In genomic region chr11:98781851-98782512, GRCm38 (mm10) we compare ENCODE assay signal across 9 mouse cellular contexts. TPM values are rescaled to one million over a fixed set of nuclear protein-coding genes. Genes with fewer than 3 reads are reported as not detected.
DNase-seq lines count a peak whose midpoint lies in the region; ATAC-seq and TF ChIP-seq lines count a peak whose summit lies in the region.
"Had no signal": no experiment of that assay in that cellular context is flagged by ENCODE, and none has a peak within 500 bp of the region (broad histone marks: within the 10 kb centered on the region; RNA-seq: fewer than 3 reads in every experiment).

No protein-coding gene starts in this region.

- no peak for TF ChIP-seq CTCF in layer of hippocampus, adult 2 months (conservative IDR thresholded peaks at IDR 0.05)

- peak overlapping the region; percentile 28; the same call in 1 of the 2 replicates for H3K4me2 ChIP-seq in embryonic facial prominence, embryonic 12.5 days (replicated peaks)
- H3K4me2 ChIP-seq in heart, embryonic 12.5 days = peak overlapping the region; percentile 58
- H3K4me2 ChIP-seq in kidney, embryonic 15.5 days = peak overlapping the region; percentile 55
- H3K4me2 ChIP-seq in lung, embryonic 15.5 days = peak overlapping the region; percentile 50

- peaks cover 57% of the 10 kb centered on the region for H3K4me1 ChIP-seq in embryonic facial prominence, embryonic 12.5 days
- H3K4me1 ChIP-seq in heart, embryonic 12.5 days (replicated peaks) = peaks cover 67% of the 10 kb centered on the region
- H3K4me1 ChIP-seq in kidney, embryonic 15.5 days = peaks cover 95% of the 10 kb centered on the region
- H3K4me1 ChIP-seq in lung, embryonic 15.5 days = peaks cover 68% of the 10 kb centered on the region

- H3K4me3 ChIP-seq in layer of hippocampus, adult 2 months = peak overlapping the region; percentile 4; the same call in 1 of the 2 replicates
- H3K4me3 ChIP-seq in embryonic facial prominence, embryonic 12.5 days = no peak overlapping the region
- no peak overlapping the region for H3K4me3 ChIP-seq in heart, embryonic 12.5 days
- H3K4me3 ChIP-seq in kidney, embryonic 15.5 days (replicated peaks) = no peak overlapping the region
- no peak overlapping the region for H3K4me3 ChIP-seq in lung, embryonic 15.5 days

- WGBS in embryonic facial prominence, embryonic 12.5 days = 13% methylated on average over 12 of the region's 14 CpGs
- WGBS in heart, embryonic 12.5 days = 14% methylated on average over 14 of the region's 14 CpGs
- 19% methylated on average over 13 of the region's 14 CpGs for WGBS in kidney, embryonic 15.5 days
- WGBS in lung, embryonic 15.5 days = 11% methylated on average over 14 of the region's 14 CpGs

- ATAC-seq in embryonic facial prominence, embryonic 12.5 days (ENCODE audit: insufficient number of reproducible peaks, insufficient read depth, low FRiP score, low TSS enrichment) = no peak
- no peak for ATAC-seq in heart, embryonic 12.5 days (ENCODE audit: insufficient number of reproducible peaks, low FRiP score)
- ATAC-seq in kidney, embryonic 15.5 days (replicated peaks; ENCODE audit: low FRiP score) = no peak; the same call in 1 of the 2 replicates
- ATAC-seq in lung, embryonic 15.5 days (ENCODE audit: borderline replicate concordance, extremely low read depth, low FRiP score, low TSS enrichment) = peak; percentile 9; the same call in 1 of the 2 replicates
- no peak for ATAC-seq in monocyte, adult 5-6 weeks (replicated peaks; ENCODE audit: insufficient number of reproducible peaks, low FRiP score, low TSS enrichment, poor library complexity, severe bottlenecking)

- H3K27ac ChIP-seq in layer of hippocampus, adult 2 months = peak overlapping the region; percentile 100
- peak overlapping the region; percentile 92 for H3K27ac ChIP-seq in embryonic facial prominence, embryonic 12.5 days
- H3K27ac ChIP-seq in heart, embryonic 12.5 days (ENCODE audit: poor library complexity, severe bottlenecking) = peak overlapping the region; percentile 93
- H3K27ac ChIP-seq in kidney, embryonic 15.5 days = peak overlapping the region; percentile 98
- peak overlapping the region; percentile 94 for H3K27ac ChIP-seq in lung, embryonic 15.5 days

- no peak overlapping the region for H3K9ac ChIP-seq in embryonic facial prominence, embryonic 12.5 days
- H3K9ac ChIP-seq in heart, embryonic 12.5 days = peak overlapping the region; percentile 36
- 0 out of 2 replicates have a peak overlapping the region, but pooled peaks have one; percentile 21 for H3K9ac ChIP-seq in kidney, embryonic 15.5 days
- H3K9ac ChIP-seq in lung, embryonic 15.5 days = no peak overlapping the region

- no peaks in the 10 kb centered on the region for H3K27me3 ChIP-seq in embryonic facial prominence, embryonic 12.5 days
- no peaks in the 10 kb centered on the region for H3K27me3 ChIP-seq in heart, embryonic 12.5 days (replicated peaks)
- H3K27me3 ChIP-seq in kidney, embryonic 15.5 days = no peaks in the 10 kb centered on the region
- H3K27me3 ChIP-seq in lung, embryonic 15.5 days = no peaks in the 10 kb centered on the region

- H3K36me3 ChIP-seq in embryonic facial prominence, embryonic 12.5 days = no peaks in the 10 kb centered on the region
- H3K36me3 ChIP-seq in heart, embryonic 12.5 days = no peaks in the 10 kb centered on the region
- no peaks in the 10 kb centered on the region for H3K36me3 ChIP-seq in kidney, embryonic 15.5 days
- no peaks in the 10 kb centered on the region for H3K36me3 ChIP-seq in lung, embryonic 15.5 days
- H3K36me3 ChIP-seq: G1E had no signal

- DNase-seq in layer of hippocampus, adult 2 months (ENCODE audit: low spot score in 2 of 2) = peak; percentile 78 to 88
- no peak for DNase-seq in layer of hippocampus, postnatal 36 days
- peak; percentile 64 for DNase-seq in right cerebral cortex, postnatal 4 days

- no peaks in the 10 kb centered on the region for H3K9me3 ChIP-seq in embryonic facial prominence, embryonic 12.5 days
- no peaks in the 10 kb centered on the region for H3K9me3 ChIP-seq in heart, embryonic 12.5 days (replicated peaks)
- no peaks in the 10 kb centered on the region for H3K9me3 ChIP-seq in kidney, embryonic 15.5 days (replicated peaks)
- H3K9me3 ChIP-seq in lung, embryonic 15.5 days = no peaks in the 10 kb centered on the region
- H3K9me3 ChIP-seq: G1E had no signal

RNA-seq across cellular contexts. Expression of gene Nr1d1, which starts 6.8 kb away (rescaled TPM):
- 10 to 100 TPM; 93.2 to 94.0 TPM for total RNA-seq in layer of hippocampus, adult 2 months (2021)
- 10 to 100 TPM; 59.1 to 78.4 TPM for total RNA-seq in layer of hippocampus, postnatal 36 days (2021)
- 1.6 and 1.7 TPM in 2 replicates for polyA plus RNA-seq in embryonic facial prominence, embryonic 12.5 days (2016; fragmentation: Nextera tagmentation; extraction: Ambion mirVana)
- polyA plus RNA-seq in heart, embryonic 12.5 days (2016; fragmentation: Nextera tagmentation; extraction: Ambion mirVana) = 6.4 TPM in 2 replicates
- 2.0 and 2.3 TPM in 2 replicates for polyA plus RNA-seq in kidney, embryonic 15.5 days (2015; fragmentation: Nextera tagmentation; extraction: Ambion mirVana)
- 1.0 and 1.5 TPM in 2 replicates for polyA plus RNA-seq in lung, embryonic 15.5 days (2015; fragmentation: Nextera tagmentation; extraction: Ambion mirVana)
- 0.68 to 4.7 TPM (median 1.9 TPM) in 3 replicates for total RNA-seq in monocyte, adult 5-6 weeks (2017)

RNA-seq across cellular contexts. Expression of gene Msl1, which starts 13.3 kb away (rescaled TPM):
- 100 to 1,000 TPM; 168 to 178 TPM for total RNA-seq in layer of hippocampus, adult 2 months (2021)
- total RNA-seq in layer of hippocampus, postnatal 36 days (2021) = 100 to 1,000 TPM; 185 to 187 TPM
- polyA plus RNA-seq in embryonic facial prominence, embryonic 12.5 days (2016; fragmentation: Nextera tagmentation; extraction: Ambion mirVana) = 35.2 and 35.6 TPM in 2 replicates
- 20.3 and 21.4 TPM in 2 replicates for polyA plus RNA-seq in heart, embryonic 12.5 days (2016; fragmentation: Nextera tagmentation; extraction: Ambion mirVana)
- polyA plus RNA-seq in kidney, embryonic 15.5 days (2015; fragmentation: Nextera tagmentation; extraction: Ambion mirVana) = 25.1 and 25.8 TPM in 2 replicates
- polyA plus RNA-seq in lung, embryonic 15.5 days (2015; fragmentation: Nextera tagmentation; extraction: Ambion mirVana) = 21.1 and 21.2 TPM in 2 replicates
- total RNA-seq in monocyte, adult 5-6 weeks (2017) = 108 to 125 TPM (median 112 TPM) in 3 replicates

RNA-seq across cellular contexts. Expression of gene Casc3, which starts 22.7 kb away (rescaled TPM):
- total RNA-seq in layer of hippocampus, adult 2 months (2021) = 10 to 100 TPM; 61.0 to 62.1 TPM
- 10 to 100 TPM; 52.2 to 61.2 TPM for total RNA-seq in layer of hippocampus, postnatal 36 days (2021)
- 53.9 and 54.0 TPM in 2 replicates for polyA plus RNA-seq in embryonic facial prominence, embryonic 12.5 days (2016; fragmentation: Nextera tagmentation; extraction: Ambion mirVana)
- 31.8 and 33.3 TPM in 2 replicates for polyA plus RNA-seq in heart, embryonic 12.5 days (2016; fragmentation: Nextera tagmentation; extraction: Ambion mirVana)
- polyA plus RNA-seq in kidney, embryonic 15.5 days (2015; fragmentation: Nextera tagmentation; extraction: Ambion mirVana) = 40.6 and 40.8 TPM in 2 replicates
- 35.7 and 37.9 TPM in 2 replicates for polyA plus RNA-seq in lung, embryonic 15.5 days (2015; fragmentation: Nextera tagmentation; extraction: Ambion mirVana)
- 47.5 to 51.5 TPM (median 49.5 TPM) in 3 replicates for total RNA-seq in monocyte, adult 5-6 weeks (2017)

RNA-seq across cellular contexts. Expression of gene Thra, which starts 41.5 kb away (rescaled TPM):
- total RNA-seq in layer of hippocampus, adult 2 months (2021) = 1,000 to 10,000 TPM in 1 of 2 experiments, 100 to 1,000 TPM in 1; 996 to 1,082 TPM
- total RNA-seq in layer of hippocampus, postnatal 36 days (2021) = 100 to 1,000 TPM; 956 to 985 TPM
- polyA plus RNA-seq in embryonic facial prominence, embryonic 12.5 days (2016; fragmentation: Nextera tagmentation; extraction: Ambion mirVana) = 29.1 and 34.3 TPM in 2 replicates
- polyA plus RNA-seq in heart, embryonic 12.5 days (2016; fragmentation: Nextera tagmentation; extraction: Ambion mirVana) = 27.0 and 29.8 TPM in 2 replicates
- 21.7 and 26.9 TPM in 2 replicates for polyA plus RNA-seq in kidney, embryonic 15.5 days (2015; fragmentation: Nextera tagmentation; extraction: Ambion mirVana)
- polyA plus RNA-seq in lung, embryonic 15.5 days (2015; fragmentation: Nextera tagmentation; extraction: Ambion mirVana) = 35.6 and 35.8 TPM in 2 replicates
- 3.4 to 5.4 TPM (median 4.3 TPM) in 3 replicates for total RNA-seq in monocyte, adult 5-6 weeks (2017)

RNA-seq across cellular contexts. Expression of gene Med24, which starts 52.7 kb away (rescaled TPM):
- total RNA-seq in layer of hippocampus, adult 2 months (2021) = 100 to 1,000 TPM; 146 to 148 TPM
- total RNA-seq in layer of hippocampus, postnatal 36 days (2021) = 100 to 1,000 TPM; 127 to 140 TPM
- polyA plus RNA-seq in embryonic facial prominence, embryonic 12.5 days (2016; fragmentation: Nextera tagmentation; extraction: Ambion mirVana) = 70.4 and 73.6 TPM in 2 replicates
- polyA plus RNA-seq in heart, embryonic 12.5 days (2016; fragmentation: Nextera tagmentation; extraction: Ambion mirVana) = 45.9 and 48.1 TPM in 2 replicates
- polyA plus RNA-seq in kidney, embryonic 15.5 days (2015; fragmentation: Nextera tagmentation; extraction: Ambion mirVana) = 58.2 and 64.7 TPM in 2 replicates
- polyA plus RNA-seq in lung, embryonic 15.5 days (2015; fragmentation: Nextera tagmentation; extraction: Ambion mirVana) = 51.9 and 53.0 TPM in 2 replicates
- total RNA-seq in monocyte, adult 5-6 weeks (2017) = 10.9 to 25.7 TPM (median 22.4 TPM) in 3 replicates

Comparison
In these comparisons a context has a peak if more than half of its experiments do, and no peak if none do; other contexts are left out.
1. DNase-seq: peak in layer of hippocampus, adult 2 months (2 of 2) and right cerebral cortex, postnatal 4 days (single experiment); none in layer of hippocampus, postnatal 36 days (0 of 2).
2. H3K9ac ChIP-seq: peak in heart, embryonic 12.5 days (single experiment) and kidney, embryonic 15.5 days (single experiment); none in embryonic facial prominence, embryonic 12.5 days (single experiment) and lung, embryonic 15.5 days (single experiment).
3. Peak in every context shown above with its lines, with median percentiles within 50 percentile points of each other: H3K27ac ChIP-seq and H3K4me2 ChIP-seq.